Mouse (Mus musculus) liver, embryonic 16.5 days (tissue): ENCODE results near the gene Nfil3. TPM values are rescaled to one million over a fixed set of nuclear protein-coding genes. Genes with fewer than 3 reads are reported as not detected.

Source experiments
- ATAC-seq: fragments of 200-750 bp; cut with Nextera tagmentation; 2 replicates; pipeline ENCODE4 v1.8.0; 2017; ENCODE audit warnings: low read depth, mild to moderate bottlenecking, moderate number of reproducible peaks, moderate library complexity
- H3K27ac ChIP-seq: fragments of 300-500 bp; sonication (generic); 2 replicates; pipeline ENCODE4 v1.5.1; 2014; ENCODE audit warnings: mild to moderate bottlenecking, low read length
- H3K27me3 ChIP-seq: fragments of 300-500 bp; sonication (generic); 2 replicates; pipeline ENCODE4 v1.6.1; 2014; ENCODE audit warnings: low read depth, low read length, mixed read lengths; ENCODE audit not compliant: control insufficient read depth, insufficient read depth
- H3K36me3 ChIP-seq: fragments of 300-500 bp; sonication (generic); 2 replicates; pipeline ENCODE4 v1.6.1; 2014; ENCODE audit warnings: mild to moderate bottlenecking; ENCODE audit not compliant: control insufficient read depth, insufficient read depth
- H3K4me1 ChIP-seq: fragments of 300-500 bp; sonication (generic); 2 replicates; pipeline ENCODE4 v1.6.1; 2014; ENCODE audit warnings: low read depth, low read length, mixed read lengths; ENCODE audit not compliant: control insufficient read depth
- H3K4me2 ChIP-seq: fragments of 300-500 bp; sonication (generic); 2 replicates; pipeline ENCODE4 v1.6.1; 2014; ENCODE audit warnings: low read depth, low read length, mixed read lengths
- H3K4me3 ChIP-seq: fragments of 300-500 bp; sonication (generic); 2 replicates; pipeline ENCODE4 v1.5.1; 2014; ENCODE audit warnings: low read depth, mild to moderate bottlenecking, low read length
- H3K9ac ChIP-seq: fragments of 300-500 bp; sonication (generic); 2 replicates; pipeline ENCODE4 v1.6.1; 2014; ENCODE audit warnings: low read depth, low read length
- H3K9me3 ChIP-seq: fragments of 300-500 bp; sonication (generic); replicated peaks from 2 replicates; pipeline ENCODE4 v1.6.1; 2016; ENCODE audit warnings: low read length; ENCODE audit not compliant: control insufficient read depth
- WGBS: fragments of 180-500 bp; shearing (Covaris S2); extraction: QIAGEN DNeasy Blood & Tissue Kit; methylation state at CpG from one replicate; pipeline ENCODE4 v1.1.7; 2014; ENCODE audit not compliant: insufficient replicate concordance; 5-methylcytosine and 5-hydroxymethylcytosine counted together
- polyA plus RNA-seq: library from polyadenylated mRNA; unstranded; fragments of >200 nt; fragmentation: Nextera tagmentation; extraction: Ambion mirVana; gene quantifications from 2 replicates; pipeline ENCODE4 v1.2.1, GENCODE M21; 2015

The Nfil3 gene
- polyA plus RNA-seq, 1 experiment from 2014 or later: 7.4 TPM

- Histone ChIP-seq H3K9ac (no peak overlapping the region), H3K4me2 (no peak overlapping the region), H3K27ac (no peak overlapping the region), H3K9me3 (no peaks in the 10 kb centered on the region), H3K4me1 (no peaks in the 10 kb centered on the region), H3K27me3 (no peaks in the 10 kb centered on the region), H3K36me3 (no peaks in the 10 kb centered on the region), H3K4me3 (no peak overlapping the region)
- no peak for ATAC-seq
- 23% methylated on average over 16 of the region's 16 CpGs for WGBS
Measured at GRCm38 (mm10) chr13:52989005-52989404, 8.1 kb upstream of the Nfil3 start.

GRCm38 (mm10) chr13:52987880-52988279, 7.0 kb upstream of the Nfil3 start:
- Histone ChIP-seq H3K4me2 (no peak overlapping the region), H3K36me3 (no peaks in the 10 kb centered on the region), H3K9me3 (no peaks in the 10 kb centered on the region), H3K9ac (no peak overlapping the region), H3K27me3 (no peaks in the 10 kb centered on the region; the same call in 1 of the 2 replicates), H3K4me3 (no peak overlapping the region), H3K4me1 (no peaks in the 10 kb centered on the region), H3K27ac (no peak overlapping the region)
- 63% methylated on average over 1 of the region's 1 CpGs for WGBS
- no peak for ATAC-seq

GRCm38 (mm10) chr13:52986215-52986780, 5.4 kb upstream of the Nfil3 start:
- Histone ChIP-seq H3K9ac (no peak overlapping the region), H3K36me3 (no peaks in the 10 kb centered on the region), H3K27ac (peak overlapping the region; percentile 72), H3K4me1 (no peaks in the 10 kb centered on the region; the same call in 1 of the 2 replicates), H3K9me3 (no peaks in the 10 kb centered on the region), H3K27me3 (peaks cover 11% of the 10 kb centered on the region), H3K4me2 (no peak overlapping the region), H3K4me3 (peak overlapping the region; percentile 9)
- 41% methylated on average over 10 of the region's 10 CpGs for WGBS
- no peak for ATAC-seq

GRCm38 (mm10) chr13:52985508-52986214, 4.8 kb upstream of the Nfil3 start:
- ATAC-seq: no peak
- H3K27me3 ChIP-seq: peaks cover 17% of the 10 kb centered on the region
- no peak overlapping the region for H3K9ac ChIP-seq
- peak overlapping the region; percentile 72 for H3K27ac ChIP-seq
- H3K4me2 ChIP-seq: no peak overlapping the region
- no peak overlapping the region for H3K4me3 ChIP-seq
- H3K36me3 ChIP-seq: no peaks in the 10 kb centered on the region
- no peaks in the 10 kb centered on the region; the same call in 1 of the 2 replicates for H3K4me1 ChIP-seq
- H3K9me3 ChIP-seq: no peaks in the 10 kb centered on the region
- 54% methylated on average over 12 of the region's 12 CpGs for WGBS

GRCm38 (mm10) chr13:52982703-52983102, 1.8 kb upstream of the Nfil3 start:
- no peaks in the 10 kb centered on the region for H3K36me3 ChIP-seq
- H3K27ac ChIP-seq: no peak overlapping the region
- H3K4me2 ChIP-seq: peak overlapping the region; percentile 78
- H3K4me3 ChIP-seq: 0 out of 2 replicates have a peak overlapping the region, but pooled peaks have one; percentile 14
- no peak overlapping the region for H3K9ac ChIP-seq
- H3K9me3 ChIP-seq: no peaks in the 10 kb centered on the region
- peaks cover 3% of the 10 kb centered on the region; the same call in 1 of the 2 replicates for H3K4me1 ChIP-seq
- no peak for ATAC-seq
- H3K27me3 ChIP-seq: peaks cover 45% of the 10 kb centered on the region
- under 1% methylated on average over 12 of the region's 12 CpGs for WGBS

- ATAC-seq: peak; percentile 22; the same call in 1 of the 2 replicates
- Histone ChIP-seq H3K4me2 (peak overlapping the region; percentile 78), H3K9me3 (no peaks in the 10 kb centered on the region), H3K36me3 (no peaks in the 10 kb centered on the region), H3K27me3 (peaks cover 52% of the 10 kb centered on the region), H3K27ac (peak overlapping the region; percentile 78), H3K4me1 (peaks cover 7% of the 10 kb centered on the region), H3K4me3 (peak overlapping the region; percentile 72), H3K9ac (peak overlapping the region; percentile 57)
- WGBS: 1% methylated on average over 51 of the region's 51 CpGs
Measured at GRCm38 (mm10) chr13:52981441-52982281, 788 bp upstream of the Nfil3 start.

- Histone ChIP-seq H3K4me3 (peak overlapping the region; percentile 72), H3K36me3 (no peaks in the 10 kb centered on the region), H3K9ac (peak overlapping the region; percentile 67), H3K4me1 (peaks cover 9% of the 10 kb centered on the region), H3K9me3 (no peaks in the 10 kb centered on the region), H3K4me2 (peak overlapping the region; percentile 78), H3K27ac (peak overlapping the region; percentile 89), H3K27me3 (peaks cover 52% of the 10 kb centered on the region)
- peak; percentile 45 for ATAC-seq
- WGBS: under 1% methylated on average over 72 of the region's 77 CpGs
Measured at GRCm38 (mm10) chr13:52980211-52980950, 492 bp downstream of the Nfil3 start.

- Histone ChIP-seq H3K4me2 (peak overlapping the region; percentile 78), H3K9me3 (no peaks in the 10 kb centered on the region), H3K27me3 (peaks cover 52% of the 10 kb centered on the region), H3K4me3 (peak overlapping the region; percentile 72), H3K4me1 (peaks cover 9% of the 10 kb centered on the region), H3K9ac (no peak overlapping the region), H3K36me3 (no peaks in the 10 kb centered on the region), H3K27ac (peak overlapping the region; percentile 25; the same call in 1 of the 2 replicates)
- ATAC-seq: no peak
- WGBS: under 1% methylated on average over 22 of the region's 22 CpGs
Measured at GRCm38 (mm10) chr13:52979331-52980051, 1.4 kb downstream of the Nfil3 start.
